Mouse (Mus musculus): ENCODE measurements around the gene Mt4. TPM values are rescaled to one million over a fixed set of nuclear protein-coding genes. Genes with fewer than 3 reads are reported as not detected.
A peak's percentile ranks its signal among the peaks of the same experiment; 100 is the strongest.
"Not testable (repeated sequence)": the region's sequence is repeated elsewhere in the genome, so short reads cannot be mapped to it uniquely, and the experiment has no call there.

Gene Mt4
- polyA plus RNA-seq, 1 experiment from 2014 or later, result not detected

DNA sequence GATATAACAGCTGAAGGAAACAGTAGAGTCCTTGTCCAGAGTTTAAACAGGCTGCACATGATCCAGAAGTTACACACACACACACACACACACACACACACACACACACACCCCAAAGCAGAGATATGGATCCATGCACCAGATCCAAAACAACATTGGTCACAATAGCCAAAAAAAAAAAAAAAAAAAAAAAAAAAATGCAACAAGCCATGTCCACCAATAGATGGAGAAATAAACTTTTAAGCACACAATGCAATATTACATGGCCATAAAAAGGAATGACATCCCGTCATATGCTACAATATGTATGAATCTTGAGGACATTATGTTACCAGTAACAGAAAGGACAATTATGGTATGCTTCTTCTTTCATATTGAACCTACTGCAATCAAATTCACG lies 23.0 kb upstream of the Mt4 start:
- no peaks in the 10 kb centered on the region for H3K27me3 ChIP-seq (ENCODE audit: insufficient read depth, poor library complexity, severe bottlenecking)
- 89% methylated on average over 2 of the region's 2 CpGs for WGBS
- no peak for DNase-seq (ENCODE audit: low spot score)
- H3K9me3 ChIP-seq, result no peaks in the 10 kb centered on the region
- H3K27ac ChIP-seq, result no peak overlapping the region
- H3K4me1 ChIP-seq (replicated peaks), result peaks cover 25% of the 10 kb centered on the region
- H3K36me3 ChIP-seq, result no peaks in the 10 kb centered on the region
- H3K4me3 ChIP-seq, result no peak overlapping the region

GRCm38 (mm10) chr8:94118776-94119430 lies 18.1 kb upstream of the Mt4 start:
- H3K27ac ChIP-seq, result peak overlapping the region; percentile 89
- H3K4me1 ChIP-seq (replicated peaks), result peaks cover 41% of the 10 kb centered on the region
- H3K4me3 ChIP-seq, result peak overlapping the region; percentile 29
- no peaks in the 10 kb centered on the region for H3K27me3 ChIP-seq (ENCODE audit: insufficient read depth, poor library complexity, severe bottlenecking)
- H3K9me3 ChIP-seq, result no peaks in the 10 kb centered on the region
- DNase-seq (ENCODE audit: low spot score), result peak; percentile 74
- WGBS, result 4% methylated on average over 6 of the region's 6 CpGs
- H3K36me3 ChIP-seq, result no peaks in the 10 kb centered on the region

GRCm38 (mm10) chr8:94121625-94122024 lies 15.4 kb upstream of the Mt4 start:
- DNase-seq (ENCODE audit: low spot score), result no peak
- H3K27me3 ChIP-seq (ENCODE audit: insufficient read depth, poor library complexity, severe bottlenecking), result no peaks in the 10 kb centered on the region
- H3K4me1 ChIP-seq (replicated peaks), result peaks cover 41% of the 10 kb centered on the region
- no peaks in the 10 kb centered on the region for H3K9me3 ChIP-seq
- H3K36me3 ChIP-seq, result no peaks in the 10 kb centered on the region
- H3K4me3 ChIP-seq, result no peak overlapping the region
- H3K27ac ChIP-seq, result peak overlapping the region; percentile 67
- WGBS, result 88% methylated on average over 9 of the region's 9 CpGs

GRCm38 (mm10) chr8:94122711-94123468 lies 14.1 kb upstream of the Mt4 start:
- Histone ChIP-seq H3K27ac (no peak overlapping the region), H3K4me3 (no peak overlapping the region), H3K9me3 (no peaks in the 10 kb centered on the region), H3K4me1 (replicated peaks) (peaks cover 36% of the 10 kb centered on the region), H3K36me3 (no peaks in the 10 kb centered on the region), H3K27me3 (ENCODE audit: insufficient read depth, poor library complexity, severe bottlenecking) (no peaks in the 10 kb centered on the region)
- WGBS, result 65% methylated on average over 8 of the region's 8 CpGs
- DNase-seq (ENCODE audit: low spot score), result no peak

- no peak overlapping the region for H3K27ac ChIP-seq
- H3K27me3 ChIP-seq (ENCODE audit: insufficient read depth, poor library complexity, severe bottlenecking), result no peaks in the 10 kb centered on the region
- peaks cover 12% of the 10 kb centered on the region for H3K4me1 ChIP-seq (replicated peaks)
- no peaks in the 10 kb centered on the region for H3K36me3 ChIP-seq
- WGBS, result 86% methylated on average over 6 of the region's 6 CpGs
- H3K9me3 ChIP-seq, result no peaks in the 10 kb centered on the region
- DNase-seq (ENCODE audit: low spot score), result no peak
- no peak overlapping the region for H3K4me3 ChIP-seq
Measured at GRCm38 (mm10) chr8:94127711-94128110, 9.3 kb upstream of the Mt4 start.

- H3K4me1 ChIP-seq (replicated peaks), result peaks cover 7% of the 10 kb centered on the region; the same call in 1 of the 2 replicates
- no peaks in the 10 kb centered on the region for H3K36me3 ChIP-seq
- no peak overlapping the region for H3K4me3 ChIP-seq
- H3K27me3 ChIP-seq (ENCODE audit: insufficient read depth, poor library complexity, severe bottlenecking), result no peaks in the 10 kb centered on the region
- no peaks in the 10 kb centered on the region for H3K9me3 ChIP-seq
- WGBS, result 74% methylated on average over 6 of the region's 6 CpGs
- no peak for DNase-seq (ENCODE audit: low spot score)
- H3K27ac ChIP-seq, result no peak overlapping the region
Measured at GRCm38 (mm10) chr8:94129133-94129789, 7.7 kb upstream of the Mt4 start.

DNA sequence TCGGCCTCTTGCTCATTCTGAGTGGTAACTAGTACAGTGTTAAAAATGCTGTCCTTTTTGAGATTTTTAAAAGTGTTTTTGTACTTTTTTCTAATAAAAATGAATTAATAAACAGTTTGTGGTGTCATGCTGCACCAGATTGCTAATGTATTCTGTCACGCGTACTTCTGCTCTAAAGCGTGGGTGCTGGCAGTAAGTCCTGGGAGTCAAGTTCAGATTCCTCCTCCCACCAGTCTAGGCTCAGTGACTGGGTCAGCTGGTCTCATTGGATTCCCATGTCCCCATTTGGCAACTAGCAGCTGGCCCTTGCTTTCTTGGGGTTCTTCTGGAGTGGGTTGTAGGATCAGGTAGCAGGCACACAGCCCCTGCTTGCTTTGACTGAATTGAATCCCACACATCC lies 6.9 kb upstream of the Mt4 start:
- no peak for DNase-seq (ENCODE audit: low spot score)

GRCm38 (mm10) chr8:94132096-94132495 lies 4.9 kb upstream of the Mt4 start:
- no peak overlapping the region for H3K27ac ChIP-seq
- no peaks in the 10 kb centered on the region for H3K36me3 ChIP-seq
- H3K27me3 ChIP-seq (ENCODE audit: insufficient read depth, poor library complexity, severe bottlenecking), result no peaks in the 10 kb centered on the region
- no peaks in the 10 kb centered on the region for H3K9me3 ChIP-seq
- peaks cover 7% of the 10 kb centered on the region for H3K4me1 ChIP-seq (replicated peaks)
- no peak for DNase-seq (ENCODE audit: low spot score)
- WGBS, result 79% methylated on average over 5 of the region's 5 CpGs
- H3K4me3 ChIP-seq, result no peak overlapping the region

More for the DNA sequence above, 6.9 kb upstream of the Mt4 start:
- Histone ChIP-seq H3K36me3 (no peaks in the 10 kb centered on the region), H3K9me3 (no peaks in the 10 kb centered on the region), H3K27me3 (ENCODE audit: insufficient read depth, poor library complexity, severe bottlenecking) (no peaks in the 10 kb centered on the region), H3K4me3 (no peak overlapping the region), H3K4me1 (replicated peaks) (peaks cover 7% of the 10 kb centered on the region; the same call in 1 of the 2 replicates), H3K27ac (no peak overlapping the region)
- WGBS, result 87% methylated on average over 4 of the region's 4 CpGs

DNA sequence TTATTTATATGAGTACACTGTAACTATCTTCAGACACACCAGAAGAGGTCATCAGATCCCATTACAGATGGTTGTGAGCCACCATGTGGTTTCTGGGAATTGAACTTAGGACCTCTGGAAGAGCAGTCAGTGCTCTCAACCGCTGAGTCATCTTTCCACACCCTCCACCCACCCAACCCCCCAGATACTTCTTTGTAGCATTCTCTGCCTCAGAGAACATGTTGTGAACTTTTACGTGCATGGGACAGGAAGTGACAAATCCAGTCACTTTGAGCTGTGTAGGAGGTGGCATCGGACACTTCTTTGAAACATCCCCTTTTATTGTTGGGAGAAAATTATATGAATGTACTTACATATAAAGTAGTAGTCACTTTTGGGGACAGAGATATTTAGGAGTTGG lies 2.4 kb upstream of the Mt4 start:
- H3K4me3 ChIP-seq; DNase-seq (ENCODE audit: low spot score); H3K9me3 ChIP-seq; H3K36me3 ChIP-seq; H3K27me3 ChIP-seq (ENCODE audit: insufficient read depth, poor library complexity, severe bottlenecking); H3K4me1 ChIP-seq (replicated peaks); H3K27ac ChIP-seq: not testable (repeated sequence)
- WGBS, result 72% methylated on average over 3 of the region's 3 CpGs

- Histone ChIP-seq H3K27ac (no peak overlapping the region), H3K36me3 (no peaks in the 10 kb centered on the region), H3K27me3 (ENCODE audit: insufficient read depth, poor library complexity, severe bottlenecking) (no peaks in the 10 kb centered on the region), H3K4me3 (no peak overlapping the region), H3K4me1 (replicated peaks) (no peaks in the 10 kb centered on the region; the same call in none of the 2 replicates), H3K9me3 (no peaks in the 10 kb centered on the region)
- no peak for DNase-seq (ENCODE audit: low spot score)
- WGBS, result 88% methylated on average over 6 of the region's 6 CpGs
Measured at GRCm38 (mm10) chr8:94135556-94135955, 1.4 kb upstream of the Mt4 start.

DNA sequence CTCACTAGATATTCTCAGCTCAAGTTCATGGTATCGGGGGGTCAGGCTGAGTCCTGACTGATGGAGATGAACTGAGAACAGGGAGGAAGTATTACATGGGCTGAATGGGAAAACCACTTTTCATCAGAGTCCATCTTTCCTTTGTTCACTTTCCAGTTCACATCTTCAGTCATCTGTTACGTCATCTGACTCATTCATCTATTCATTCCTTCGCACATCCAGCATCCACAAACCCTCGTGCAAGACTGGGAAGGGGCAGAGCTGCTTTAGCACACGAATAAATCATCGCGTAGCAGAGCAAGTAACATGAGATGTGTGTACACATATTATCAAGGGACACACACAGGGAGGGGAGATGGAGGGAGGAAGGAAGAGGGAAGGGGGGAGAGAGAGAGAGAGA lies 805 bp upstream of the Mt4 start:
- Histone ChIP-seq H3K27ac (no peak overlapping the region), H3K4me3 (no peak overlapping the region), H3K4me1 (replicated peaks) (no peaks in the 10 kb centered on the region; the same call in none of the 2 replicates), H3K9me3 (no peaks in the 10 kb centered on the region), H3K36me3 (no peaks in the 10 kb centered on the region), H3K27me3 (ENCODE audit: insufficient read depth, poor library complexity, severe bottlenecking) (no peaks in the 10 kb centered on the region)
- 87% methylated on average over 7 of the region's 7 CpGs for WGBS
- no peak for DNase-seq (ENCODE audit: low spot score)

DNA sequence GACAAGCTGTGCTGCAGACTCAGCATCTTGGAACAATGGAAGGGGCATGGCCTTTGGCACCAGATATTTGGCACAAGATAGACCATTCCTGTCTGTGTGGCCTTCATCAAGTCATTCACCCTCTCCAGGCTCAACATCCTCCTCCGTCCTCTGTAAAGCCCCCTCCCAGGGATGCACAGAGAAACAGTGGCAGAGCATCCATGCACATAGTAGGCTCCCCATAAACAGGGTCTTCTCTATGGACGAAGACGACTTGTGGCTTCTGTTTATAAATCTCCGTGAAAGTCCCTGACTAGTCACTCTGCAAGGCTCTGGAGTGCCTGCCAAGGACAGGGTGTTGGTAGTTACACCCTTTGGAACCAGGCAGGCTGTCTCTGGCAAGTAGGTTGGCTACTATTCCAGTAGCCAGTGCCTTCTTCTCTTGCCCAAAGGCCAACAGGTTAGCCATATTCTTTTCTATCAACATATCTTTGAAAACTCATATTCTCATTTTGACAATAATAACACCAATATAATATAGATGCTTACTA lies 3.3 kb downstream of the Mt4 start:
- Histone ChIP-seq H3K36me3 (no peaks in the 10 kb centered on the region), H3K27ac (no peak overlapping the region), H3K27me3 (ENCODE audit: insufficient read depth, poor library complexity, severe bottlenecking) (no peaks in the 10 kb centered on the region), H3K9me3 (no peaks in the 10 kb centered on the region), H3K4me1 (replicated peaks) (no peaks in the 10 kb centered on the region; the same call in none of the 2 replicates), H3K4me3 (no peak overlapping the region)
- WGBS, result 85% methylated on average over 4 of the region's 4 CpGs
- no peak for DNase-seq (ENCODE audit: low spot score)

DNA sequence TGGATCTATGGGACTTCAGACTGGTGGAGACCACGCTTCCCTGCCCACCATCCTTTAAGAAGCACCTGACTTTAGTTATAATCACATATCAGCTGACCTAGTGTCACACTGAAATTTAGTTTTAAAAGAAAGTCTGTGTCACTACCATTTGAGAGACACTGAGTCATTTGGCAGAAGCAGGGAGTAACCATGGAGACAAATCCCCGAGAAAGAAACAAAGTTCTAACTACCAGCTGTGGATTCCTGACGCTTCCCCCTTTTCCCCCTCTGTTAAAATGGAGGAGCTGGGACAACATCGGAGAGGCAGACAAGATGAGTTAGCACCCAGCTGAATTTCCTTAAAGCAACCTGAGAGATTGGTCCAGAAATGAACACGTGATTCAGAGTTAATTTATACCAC lies 11.2 kb downstream of the Mt4 start:
- Histone ChIP-seq H3K9me3 (no peaks in the 10 kb centered on the region), H3K27me3 (ENCODE audit: insufficient read depth, poor library complexity, severe bottlenecking) (peaks cover 33% of the 10 kb centered on the region), H3K27ac (no peak overlapping the region), H3K36me3 (no peaks in the 10 kb centered on the region), H3K4me1 (replicated peaks) (peaks cover 12% of the 10 kb centered on the region), H3K4me3 (no peak overlapping the region)
- WGBS, result 58% methylated on average over 5 of the region's 5 CpGs
- no peak for DNase-seq (ENCODE audit: low spot score)
